Mouse (Mus musculus): ENCODE measurements around the gene Nudcd2. TPM values are rescaled to one million over a fixed set of nuclear protein-coding genes. Genes with fewer than 3 reads are reported as not detected.

Nudcd2 gene
- polyA plus RNA-seq (2021; fragmentation: Nextera tagmentation): 19.9 and 28.2 TPM in 2 replicates
- long read RNA-seq, experiment 1, transcript Nudcd2-201 (4 exons, 1,577 nt): major isoform, 77 of 100 reads
- long read RNA-seq, experiment 1, transcript Nudcd2-204 (4 exons, 577 nt): minor isoform, 10 of 100 reads
- long read RNA-seq, experiment 1, partial matches to known transcripts: 1 of 100 reads
- long read RNA-seq, experiment 1, other reads (novel, unspliced or antisense): 8 of 100 reads
- long read RNA-seq, experiment 2, transcript Nudcd2-201 (4 exons, 1,577 nt): major isoform, 31 of 42 reads
- long read RNA-seq, experiment 2, partial matches to known transcripts: 2 of 42 reads
- long read RNA-seq, experiment 2, other reads (novel, unspliced or antisense): 3 of 42 reads

GRCm38 (mm10) chr11:40733339-40734174, at the start of gene Nudcd2, which contains the start of gene Hmmr:
TSS of gene Nudcd2 (plus strand) at chr11:40733667.
TSS of gene Hmmr (minus strand) at chr11:40733422.

GRCm38 (mm10) chr11:40695103-40695502, 38.4 kb upstream of the Nudcd2 start, which contains the start of gene Mat2b:
TSS of gene Mat2b (minus strand) at chr11:40695203.

GRCm38 (mm10) chr11:40755109-40755627, 21.7 kb downstream of the Nudcd2 start, which contains the start of gene Ccng1:
TSS of gene Ccng1 (minus strand) at chr11:40755311.

Other genes starting within 250 kb of the Nudcd2 start
- 154 and 187 TPM in 2 replicates for gene Mat2b, start 38.5 kb upstream of the Nudcd2 start, polyA plus RNA-seq (2021; fragmentation: Nextera tagmentation)
- 0.40 TPM in 2 replicates for gene Hmmr, start 245 bp upstream of the Nudcd2 start, polyA plus RNA-seq (2021; fragmentation: Nextera tagmentation)
- gene Ccng1, start 21.6 kb downstream of the Nudcd2 start, polyA plus RNA-seq (2021; fragmentation: Nextera tagmentation): 47.6 and 64.1 TPM in 2 replicates